Mouse (Mus musculus): ENCODE results near the gene Slc35g3.

DNA sequence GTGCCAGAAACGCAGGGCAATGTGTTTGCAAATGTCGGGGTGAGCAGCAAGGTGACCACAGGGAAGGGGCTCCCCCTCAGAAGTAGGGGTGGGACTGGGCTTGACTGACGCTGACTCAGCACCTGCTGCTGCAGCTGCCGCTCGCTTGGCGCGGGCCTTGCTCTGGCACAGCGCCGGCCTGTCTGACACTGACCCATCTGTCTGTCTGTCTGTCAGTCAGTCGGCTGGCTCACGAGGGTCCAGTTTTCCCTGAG is 38.3 kb upstream of the Slc35g3 start:
- TF ChIP-seq CTCF (IDR thresholded peaks at IDR 0.05; ENCODE audit: extremely low read depth, insufficient read length, insufficient replicate concordance, low read depth, low read length) (no peak), POLR2A (IDR thresholded peaks at IDR 0.05; ENCODE audit: low read depth, low read length) (no peak)
